Mouse (Mus musculus) C2C12 (cell line): ENCODE measurements around the gene Car12.

Experiments
- CTCF ChIP-seq: IDR thresholded peaks from one replicate; pipeline ENCODE4 v1.5.1; 2011; ENCODE audit not compliant: control insufficient read depth, insufficient read depth, insufficient read length
- MAX ChIP-seq: IDR thresholded peaks from one replicate; pipeline ENCODE4 v1.6.1; 2011; ENCODE audit warnings: mild to moderate bottlenecking, control low read depth
- USF1 ChIP-seq: IDR thresholded peaks from one replicate; pipeline ENCODE4 v1.6.1; 2011; ENCODE audit warnings: low read depth, mild to moderate bottlenecking, control low read depth, moderate library complexity

GRCm38 (mm10) chr9:66735122-66735521, 21.6 kb downstream of the Car12 start:
- no peak for TF ChIP-seq USF1
- TF ChIP-seq CTCF, result no peak
- no peak for TF ChIP-seq MAX
